Mouse (Mus musculus) neural tube, embryonic 12.5 days (tissue): ENCODE measurements around the gene Arfgef2. TPM values are rescaled to one million over a fixed set of nuclear protein-coding genes. Genes with fewer than 3 reads are reported as not detected.
A peak's percentile ranks its signal among the peaks of the same experiment; 100 is the strongest.
"Not testable (repeated sequence)": the region's sequence is repeated elsewhere in the genome, so short reads cannot be mapped to it uniquely, and the experiment has no call there.

ENCODE experiments used
- ATAC-seq: fragments of 200-750 bp; cut with Nextera tagmentation; 2 replicates; pipeline ENCODE4 v1.8.0; 2017; ENCODE audit warnings: low read depth, mild to moderate bottlenecking, moderate TSS enrichment, moderate library complexity; ENCODE audit not compliant: low FRiP score
- H3K27ac ChIP-seq: fragments of 300-500 bp; sonication (generic); 2 replicates; pipeline ENCODE4 v1.5.1; 2016
- H3K27me3 ChIP-seq: fragments of 300-500 bp; sonication (generic); replicated peaks from 2 replicates; pipeline ENCODE4 v1.6.1; 2016; ENCODE audit warnings: mild to moderate bottlenecking
- H3K36me3 ChIP-seq: fragments of 300-500 bp; sonication (generic); 2 replicates; pipeline ENCODE4 v1.6.1; 2016; ENCODE audit warnings: mild to moderate bottlenecking
- H3K4me1 ChIP-seq: fragments of 300-500 bp; sonication (generic); 2 replicates; pipeline ENCODE4 v1.6.1; 2016
- H3K4me2 ChIP-seq: fragments of 300-500 bp; sonication (generic); replicated peaks from 2 replicates; pipeline ENCODE4 v1.6.1; 2016; ENCODE audit warnings: mild to moderate bottlenecking
- H3K4me3 ChIP-seq: fragments of 300-500 bp; sonication (generic); 2 replicates; pipeline ENCODE4 v1.5.1; 2016
- H3K9ac ChIP-seq: fragments of 300-500 bp; sonication (generic); 2 replicates; pipeline ENCODE4 v1.6.1; 2016; ENCODE audit warnings: mild to moderate bottlenecking
- H3K9me3 ChIP-seq: fragments of 300-500 bp; sonication (generic); 2 replicates; pipeline ENCODE4 v1.6.1; 2016; ENCODE audit warnings: mild to moderate bottlenecking
- WGBS: fragments of 180-500 bp; shearing (Covaris S2); methylation state at CpG from one replicate; pipeline ENCODE4 v1.1.7; 2016; 5-methylcytosine and 5-hydroxymethylcytosine counted together
- polyA plus RNA-seq: library from polyadenylated mRNA; unstranded; fragments of >200 nt; fragmentation: Nextera tagmentation; extraction: Ambion mirVana; gene quantifications from 2 replicates; pipeline ENCODE4 v1.2.1, GENCODE M21; 2016

The Arfgef2 gene
- polyA plus RNA-seq, 1 experiment from 2014 or later: 5.7 TPM

GRCm38 (mm10) chr2:166786353-166787004 lies 18.9 kb upstream of the Arfgef2 start:
- WGBS: 1% methylated on average over 35 of the region's 35 CpGs
- no peak overlapping the region for H3K27ac ChIP-seq
- peak overlapping the region; percentile 59 for H3K4me3 ChIP-seq
- H3K9me3 ChIP-seq: no peaks in the 10 kb centered on the region
- H3K4me2 ChIP-seq: peak overlapping the region; percentile 79
- peak overlapping the region; percentile 69 for H3K9ac ChIP-seq
- H3K27me3 ChIP-seq: no peaks in the 10 kb centered on the region
- H3K4me1 ChIP-seq: peaks cover 10% of the 10 kb centered on the region; the same call in 1 of the 2 replicates
- no peaks in the 10 kb centered on the region for H3K36me3 ChIP-seq
- ATAC-seq: peak; percentile 97

GRCm38 (mm10) chr2:166791738-166792137 lies 13.7 kb upstream of the Arfgef2 start:
- H3K9ac ChIP-seq: no peak overlapping the region
- H3K27me3 ChIP-seq: no peaks in the 10 kb centered on the region
- no peak overlapping the region for H3K27ac ChIP-seq
- H3K4me3 ChIP-seq: no peak overlapping the region
- H3K9me3 ChIP-seq: no peaks in the 10 kb centered on the region
- ATAC-seq: no peak
- H3K36me3 ChIP-seq: 0 out of 2 replicates have a peak, but pooled peaks cover 8% of the 10 kb centered on the region
- H3K4me2 ChIP-seq: no peak overlapping the region
- 62% methylated on average over 5 of the region's 5 CpGs for WGBS
- peaks cover 21% of the 10 kb centered on the region for H3K4me1 ChIP-seq

- Histone ChIP-seq H3K27ac (peak within 1 kb of the TSS; percentile 42; the same call in 1 of the 2 replicates), H3K36me3 (peaks cover 14% of the 10 kb centered on the region), H3K9ac (peak within 1 kb of the TSS; percentile 86), H3K27me3 (no peaks in the 10 kb centered on the region), H3K4me2 (peak within 1 kb of the TSS; percentile 75), H3K4me3 (peak within 1 kb of the TSS; percentile 79), H3K9me3 (no peaks in the 10 kb centered on the region), H3K4me1 (peaks cover 18% of the 10 kb centered on the region)
- 35% methylated on average over 5 of the region's 5 CpGs for WGBS
- ATAC-seq: peak; percentile 80
These were observed 13.0 kb upstream of the Arfgef2 start, which contains the start of gene Trp53rkb for GRCm38 (mm10) chr2:166792355-166792754. Gene Trp53rkb (plus strand): TSS chr2:166792531.

- Histone ChIP-seq H3K4me1 (peaks cover 18% of the 10 kb centered on the region), H3K36me3 (peaks cover 27% of the 10 kb centered on the region), H3K27ac (peak overlapping the region; percentile 32; the same call in 1 of the 2 replicates), H3K4me3 (peak overlapping the region; percentile 79), H3K9ac (peak overlapping the region; percentile 86), H3K4me2 (peak overlapping the region; percentile 75)
- WGBS: under 1% methylated on average over 76 of the region's 76 CpGs
- not testable (repeated sequence) for H3K27me3 ChIP-seq, H3K9me3 ChIP-seq
- ATAC-seq: peak; percentile 79
These were observed 11.7 kb upstream of the Arfgef2 start for GRCm38 (mm10) chr2:166793542-166794214.

GRCm38 (mm10) chr2:166799615-166800472 lies 5.5 kb upstream of the Arfgef2 start:
- no peak overlapping the region for H3K27ac ChIP-seq
- H3K36me3 ChIP-seq: peaks cover 27% of the 10 kb centered on the region
- H3K27me3 ChIP-seq: no peaks in the 10 kb centered on the region
- 84% methylated on average over 11 of the region's 11 CpGs for WGBS
- no peaks in the 10 kb centered on the region for H3K9me3 ChIP-seq
- no peak overlapping the region for H3K9ac ChIP-seq
- H3K4me1 ChIP-seq: no peaks in the 10 kb centered on the region
- no peak overlapping the region for H3K4me3 ChIP-seq
- no peak for ATAC-seq
- H3K4me2 ChIP-seq: no peak overlapping the region

GRCm38 (mm10) chr2:166800473-166800857 lies 4.9 kb upstream of the Arfgef2 start:
- Histone ChIP-seq H3K4me1 (no peaks in the 10 kb centered on the region), H3K27me3 (no peaks in the 10 kb centered on the region), H3K36me3 (peaks cover 27% of the 10 kb centered on the region), H3K9ac (no peak overlapping the region), H3K4me3 (no peak overlapping the region), H3K9me3 (no peaks in the 10 kb centered on the region), H3K27ac (no peak overlapping the region), H3K4me2 (no peak overlapping the region)
- 89% methylated on average over 7 of the region's 7 CpGs for WGBS
- ATAC-seq: no peak

- H3K9ac ChIP-seq: no peak overlapping the region
- ATAC-seq: no peak
- 77% methylated on average over 2 of the region's 2 CpGs for WGBS
- H3K9me3 ChIP-seq: no peaks in the 10 kb centered on the region
- H3K4me1 ChIP-seq: peaks cover 5% of the 10 kb centered on the region; the same call in 1 of the 2 replicates
- H3K27me3 ChIP-seq: no peaks in the 10 kb centered on the region
- no peak overlapping the region for H3K4me2 ChIP-seq
- H3K4me3 ChIP-seq: no peak overlapping the region
- no peak overlapping the region for H3K27ac ChIP-seq
- peaks cover 20% of the 10 kb centered on the region for H3K36me3 ChIP-seq
These were observed 4.0 kb upstream of the Arfgef2 start for GRCm38 (mm10) chr2:166801436-166801835.

- no peak overlapping the region for H3K4me2 ChIP-seq
- H3K27ac ChIP-seq: no peak overlapping the region
- 88% methylated on average over 3 of the region's 3 CpGs for WGBS
- no peak overlapping the region for H3K9ac ChIP-seq
- no peaks in the 10 kb centered on the region for H3K9me3 ChIP-seq
- no peak overlapping the region for H3K4me3 ChIP-seq
- no peak for ATAC-seq
- H3K27me3 ChIP-seq: no peaks in the 10 kb centered on the region
- peaks cover 5% of the 10 kb centered on the region; the same call in 1 of the 2 replicates for H3K4me1 ChIP-seq
- H3K36me3 ChIP-seq: peaks cover 3% of the 10 kb centered on the region; the same call in 1 of the 2 replicates
These were observed 2.1 kb upstream of the Arfgef2 start for GRCm38 (mm10) chr2:166803298-166803697.

GRCm38 (mm10) chr2:166806173-166806705 lies 851 bp downstream of the Arfgef2 start:
- 0 out of 2 replicates have a peak, but pooled peaks have one; percentile 4 for ATAC-seq
- H3K36me3 ChIP-seq: no peaks in the 10 kb centered on the region
- H3K27ac ChIP-seq: no peak overlapping the region
- peak overlapping the region; percentile 77 for H3K4me3 ChIP-seq
- H3K9me3 ChIP-seq: no peaks in the 10 kb centered on the region
- H3K4me2 ChIP-seq: peak overlapping the region; percentile 95
- peaks cover 5% of the 10 kb centered on the region; the same call in 1 of the 2 replicates for H3K4me1 ChIP-seq
- H3K27me3 ChIP-seq: no peaks in the 10 kb centered on the region
- peak overlapping the region; percentile 79 for H3K9ac ChIP-seq
- 24% methylated on average over 14 of the region's 14 CpGs for WGBS

GRCm38 (mm10) chr2:166806813-166807212 lies 1.4 kb downstream of the Arfgef2 start:
- H3K27me3 ChIP-seq: no peaks in the 10 kb centered on the region
- no peaks in the 10 kb centered on the region for H3K36me3 ChIP-seq
- peak overlapping the region; percentile 95; the same call in 1 of the 2 replicates for H3K4me2 ChIP-seq
- H3K9me3 ChIP-seq: no peaks in the 10 kb centered on the region
- no peak overlapping the region for H3K27ac ChIP-seq
- H3K4me1 ChIP-seq: peaks cover 5% of the 10 kb centered on the region; the same call in 1 of the 2 replicates
- H3K4me3 ChIP-seq: no peak overlapping the region
- WGBS: 89% methylated on average over 6 of the region's 6 CpGs
- no peak for ATAC-seq
- no peak overlapping the region for H3K9ac ChIP-seq

GRCm38 (mm10) chr2:166809499-166809898 lies 4.1 kb downstream of the Arfgef2 start:
- Histone ChIP-seq H3K27me3 (no peaks in the 10 kb centered on the region), H3K4me2 (no peak overlapping the region), H3K9me3 (no peaks in the 10 kb centered on the region), H3K36me3 (no peaks in the 10 kb centered on the region), H3K9ac (no peak overlapping the region), H3K4me1 (peaks cover 5% of the 10 kb centered on the region; the same call in 1 of the 2 replicates), H3K4me3 (no peak overlapping the region), H3K27ac (no peak overlapping the region)
- WGBS: 94% methylated on average over 5 of the region's 5 CpGs
- ATAC-seq: no peak
